Mouse (Mus musculus): ENCODE measurements at regions not wholly inside any gene's neighbourhood (a gene's known extent, or its start where the extent isn't known, plus 50 kb on each side); places are given as distances from the start of the nearest gene placed in this dataset.
A peak's percentile ranks its signal among the peaks of the same experiment; 100 is the strongest.

- H3K27me3 ChIP-seq = no peaks in the 10 kb centered on the region
- H3K4me1 ChIP-seq = peaks cover 16% of the 10 kb centered on the region
- WGBS = 23% methylated on average over 4 of the region's 4 CpGs
- H3K4me2 ChIP-seq (replicated peaks) = 0 out of 2 replicates have a peak overlapping the region, but pooled peaks have one; percentile 65
- H3K9me3 ChIP-seq = no peaks in the 10 kb centered on the region
- no peak overlapping the region for H3K9ac ChIP-seq (replicated peaks)
- no peak overlapping the region for H3K27ac ChIP-seq (replicated peaks)
- H3K36me3 ChIP-seq = no peaks in the 10 kb centered on the region
- no peak overlapping the region for H3K4me3 ChIP-seq
- ATAC-seq (ENCODE audit: low FRiP score, low read depth) = no peak
These were observed 126.8 kb upstream of the Zfp706 start for GRCm38 (mm10) chr15:37134386-37134785.

- H3K4me3 ChIP-seq = no peak overlapping the region
- no peaks in the 10 kb centered on the region for H3K9me3 ChIP-seq
- H3K27ac ChIP-seq (replicated peaks) = no peak overlapping the region
- WGBS = 35% methylated on average over 5 of the region's 5 CpGs
- no peak overlapping the region for H3K4me2 ChIP-seq (replicated peaks)
- no peak overlapping the region for H3K9ac ChIP-seq (replicated peaks)
- H3K27me3 ChIP-seq = no peaks in the 10 kb centered on the region
- peaks cover 16% of the 10 kb centered on the region for H3K4me1 ChIP-seq
- no peaks in the 10 kb centered on the region for H3K36me3 ChIP-seq
- ATAC-seq (ENCODE audit: low FRiP score, low read depth) = no peak
These were observed 126.3 kb upstream of the Zfp706 start for GRCm38 (mm10) chr15:37133916-37134315.

- H3K4me1 ChIP-seq = no peaks in the 10 kb centered on the region
- no peak overlapping the region for H3K27ac ChIP-seq (replicated peaks)
- WGBS = 83% methylated on average over 7 of the region's 7 CpGs
- no peaks in the 10 kb centered on the region for H3K27me3 ChIP-seq
- H3K4me3 ChIP-seq = no peak overlapping the region
- H3K36me3 ChIP-seq = no peaks in the 10 kb centered on the region
- no peak for ATAC-seq (ENCODE audit: low FRiP score, low read depth)
- no peak overlapping the region for H3K9ac ChIP-seq (replicated peaks)
- H3K9me3 ChIP-seq = no peaks in the 10 kb centered on the region
- H3K4me2 ChIP-seq (replicated peaks) = no peak overlapping the region
These were observed 120.1 kb upstream of the Zfp706 start for GRCm38 (mm10) chr15:37127681-37128080.

- H3K9ac ChIP-seq (replicated peaks) = no peak overlapping the region
- ATAC-seq (ENCODE audit: low FRiP score, low read depth) = no peak
- H3K36me3 ChIP-seq = no peaks in the 10 kb centered on the region
- no peak overlapping the region for H3K27ac ChIP-seq (replicated peaks)
- H3K4me3 ChIP-seq = no peak overlapping the region
- H3K4me1 ChIP-seq = no peaks in the 10 kb centered on the region
- WGBS = 81% methylated on average over 4 of the region's 4 CpGs
- H3K9me3 ChIP-seq = no peaks in the 10 kb centered on the region
- H3K27me3 ChIP-seq = no peaks in the 10 kb centered on the region
- H3K4me2 ChIP-seq (replicated peaks) = no peak overlapping the region
These were observed 119.6 kb upstream of the Zfp706 start for GRCm38 (mm10) chr15:37127170-37127569.

- WGBS = 69% methylated on average over 4 of the region's 4 CpGs
- Histone ChIP-seq H3K4me1 (no peaks in the 10 kb centered on the region), H3K36me3 (no peaks in the 10 kb centered on the region), H3K4me2 (replicated peaks) (no peak overlapping the region), H3K4me3 (no peak overlapping the region), H3K27me3 (no peaks in the 10 kb centered on the region), H3K9me3 (no peaks in the 10 kb centered on the region), H3K27ac (replicated peaks) (no peak overlapping the region), H3K9ac (replicated peaks) (no peak overlapping the region)
- ATAC-seq (ENCODE audit: low FRiP score, low read depth) = no peak
These were observed 118.2 kb upstream of the Zfp706 start for GRCm38 (mm10) chr15:37125823-37126222.

GRCm38 (mm10) chr15:37124951-37125350 is 117.4 kb upstream of the Zfp706 start:
- H3K4me2 ChIP-seq (replicated peaks) = no peak overlapping the region
- H3K36me3 ChIP-seq = no peaks in the 10 kb centered on the region
- H3K27me3 ChIP-seq = no peaks in the 10 kb centered on the region
- H3K4me1 ChIP-seq = no peaks in the 10 kb centered on the region
- no peak overlapping the region for H3K27ac ChIP-seq (replicated peaks)
- no peak overlapping the region for H3K4me3 ChIP-seq
- H3K9me3 ChIP-seq = no peaks in the 10 kb centered on the region
- 95% methylated on average over 2 of the region's 2 CpGs for WGBS
- no peak for ATAC-seq (ENCODE audit: low FRiP score, low read depth)
- no peak overlapping the region for H3K9ac ChIP-seq (replicated peaks)

GRCm38 (mm10) chr15:37124299-37124698 is 116.7 kb upstream of the Zfp706 start:
- H3K27ac ChIP-seq (replicated peaks) = no peak overlapping the region
- H3K4me3 ChIP-seq = no peak overlapping the region
- H3K27me3 ChIP-seq = no peaks in the 10 kb centered on the region
- ATAC-seq (ENCODE audit: low FRiP score, low read depth) = no peak
- H3K36me3 ChIP-seq = no peaks in the 10 kb centered on the region
- no peaks in the 10 kb centered on the region for H3K4me1 ChIP-seq
- no peaks in the 10 kb centered on the region for H3K9me3 ChIP-seq
- no peak overlapping the region for H3K9ac ChIP-seq (replicated peaks)
- no peak overlapping the region for H3K4me2 ChIP-seq (replicated peaks)
- WGBS = 86% methylated on average over 7 of the region's 7 CpGs

GRCm38 (mm10) chr15:37120381-37120780 is 112.8 kb upstream of the Zfp706 start:
- Histone ChIP-seq H3K9ac (replicated peaks) (no peak overlapping the region), H3K36me3 (no peaks in the 10 kb centered on the region), H3K4me1 (no peaks in the 10 kb centered on the region), H3K27ac (replicated peaks) (no peak overlapping the region), H3K27me3 (no peaks in the 10 kb centered on the region), H3K4me3 (no peak overlapping the region), H3K9me3 (no peaks in the 10 kb centered on the region), H3K4me2 (replicated peaks) (no peak overlapping the region)
- 20% methylated on average over 6 of the region's 6 CpGs for WGBS
- no peak for ATAC-seq (ENCODE audit: low FRiP score, low read depth)

- H3K4me2 ChIP-seq (replicated peaks) = no peak overlapping the region
- H3K27me3 ChIP-seq = no peaks in the 10 kb centered on the region
- ATAC-seq (ENCODE audit: low FRiP score, low read depth) = 0 out of 2 replicates have a peak, but pooled peaks have one; percentile 41
- WGBS = 14% methylated on average over 8 of the region's 8 CpGs
- no peak overlapping the region for H3K9ac ChIP-seq (replicated peaks)
- no peaks in the 10 kb centered on the region for H3K36me3 ChIP-seq
- peaks cover 6% of the 10 kb centered on the region; the same call in 1 of the 2 replicates for H3K9me3 ChIP-seq
- H3K4me1 ChIP-seq = no peaks in the 10 kb centered on the region
- no peak overlapping the region for H3K27ac ChIP-seq (replicated peaks)
- H3K4me3 ChIP-seq = no peak overlapping the region
These were observed 106.5 kb upstream of the Zfp706 start for GRCm38 (mm10) chr15:37114119-37114518.

- no peak overlapping the region for H3K27ac ChIP-seq (replicated peaks)
- H3K36me3 ChIP-seq = no peaks in the 10 kb centered on the region
- no peaks in the 10 kb centered on the region for H3K27me3 ChIP-seq
- H3K9ac ChIP-seq (replicated peaks) = no peak overlapping the region
- WGBS = 93% methylated on average over 14 of the region's 14 CpGs
- H3K4me3 ChIP-seq = no peak overlapping the region
- H3K4me1 ChIP-seq = no peaks in the 10 kb centered on the region
- H3K4me2 ChIP-seq (replicated peaks) = no peak overlapping the region
- H3K9me3 ChIP-seq = peaks cover 6% of the 10 kb centered on the region; the same call in 1 of the 2 replicates
- ATAC-seq (ENCODE audit: low FRiP score, low read depth) = no peak
These were observed 102.9 kb upstream of the Zfp706 start for GRCm38 (mm10) chr15:37110462-37110861.

- no peak for ATAC-seq (ENCODE audit: low FRiP score, low read depth)
- H3K4me1 ChIP-seq = peaks cover 5% of the 10 kb centered on the region; the same call in 1 of the 2 replicates
- no peak overlapping the region for H3K27ac ChIP-seq (replicated peaks)
- H3K9ac ChIP-seq (replicated peaks) = no peak overlapping the region
- WGBS = 40% methylated on average over 2 of the region's 2 CpGs
- H3K4me3 ChIP-seq = no peak overlapping the region
- H3K4me2 ChIP-seq (replicated peaks) = no peak overlapping the region
- H3K36me3 ChIP-seq = no peaks in the 10 kb centered on the region
- H3K27me3 ChIP-seq = no peaks in the 10 kb centered on the region
- no peaks in the 10 kb centered on the region for H3K9me3 ChIP-seq
These were observed 94.5 kb upstream of the Zfp706 start for GRCm38 (mm10) chr15:37102035-37102555.

- ATAC-seq (ENCODE audit: low FRiP score, low read depth) = no peak
- no peak overlapping the region for H3K4me2 ChIP-seq (replicated peaks)
- H3K4me3 ChIP-seq = no peak overlapping the region
These were observed 93.8 kb upstream of the Zfp706 start for GRCm38 (mm10) chr15:37101419-37101818.

GRCm38 (mm10) chr15:37100767-37101288 is 93.3 kb upstream of the Zfp706 start:
- Histone ChIP-seq H3K9ac (replicated peaks) (no peak overlapping the region), H3K4me2 (replicated peaks) (no peak overlapping the region), H3K4me1 (peaks cover 5% of the 10 kb centered on the region; the same call in 1 of the 2 replicates), H3K27me3 (no peaks in the 10 kb centered on the region), H3K27ac (replicated peaks) (no peak overlapping the region), H3K9me3 (no peaks in the 10 kb centered on the region), H3K4me3 (no peak overlapping the region), H3K36me3 (no peaks in the 10 kb centered on the region)
- WGBS = 95% methylated on average over 6 of the region's 6 CpGs
- ATAC-seq (ENCODE audit: low FRiP score, low read depth) = no peak

More at GRCm38 (mm10) chr15:37101419-37101818, 93.8 kb upstream of the Zfp706 start:
- H3K4me1 ChIP-seq = peaks cover 5% of the 10 kb centered on the region; the same call in 1 of the 2 replicates
- H3K9me3 ChIP-seq = no peaks in the 10 kb centered on the region
- H3K36me3 ChIP-seq = no peaks in the 10 kb centered on the region
- WGBS = 97% methylated on average over 1 of the region's 1 CpGs
- no peak overlapping the region for H3K27ac ChIP-seq (replicated peaks)
- H3K27me3 ChIP-seq = no peaks in the 10 kb centered on the region
- no peak overlapping the region for H3K9ac ChIP-seq (replicated peaks)

Data from midbrain, embryonic 12.5 days (tissue).